Mouse (Mus musculus) naive thymus-derived CD4-positive, alpha-beta T cell, adult 2 months (primary cell): ENCODE results near the gene Akr1d1.

Experiments
- DNase-seq: peaks from one replicate; pipeline ENCODE4 v3.0.0-alpha.2; 2011; ENCODE audit warnings: low read depth

Gene Akr1d1

GRCm38 (mm10) chr6:37529940-37530339 lies at the start of gene Akr1d1:
Gene Akr1d1, plus strand, starts transcription at chr6:37530173.
- DNase-seq: no peak

DNA sequence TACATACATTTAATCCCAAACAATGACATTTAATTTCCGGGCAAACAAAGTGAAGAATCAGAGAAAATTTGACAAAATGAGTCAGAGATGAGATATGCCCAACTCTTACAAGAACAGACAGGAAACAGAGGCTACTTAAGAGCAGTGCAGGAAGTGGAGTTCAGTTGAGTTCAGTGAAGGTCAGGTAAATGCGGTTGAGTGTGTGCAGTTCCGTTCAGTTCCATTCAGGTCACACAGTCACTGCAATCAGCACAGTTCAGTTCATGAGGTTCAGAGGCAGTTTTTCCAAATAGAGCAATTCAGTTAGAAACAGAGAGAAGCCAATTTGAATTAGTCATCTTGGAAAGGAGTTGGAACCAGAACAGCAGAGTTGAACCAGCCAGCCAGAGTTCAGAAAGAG lies 48.8 kb upstream of the Akr1d1 start:
- DNase-seq: peak; percentile 64

GRCm38 (mm10) chr6:37483262-37483661 lies 46.7 kb upstream of the Akr1d1 start:
- DNase-seq: no peak

- DNase-seq: no peak
Observed at GRCm38 (mm10) chr6:37484588-37485070, 45.3 kb upstream of the Akr1d1 start.

GRCm38 (mm10) chr6:37486502-37486901 lies 43.5 kb upstream of the Akr1d1 start:
- no peak for DNase-seq

DNA sequence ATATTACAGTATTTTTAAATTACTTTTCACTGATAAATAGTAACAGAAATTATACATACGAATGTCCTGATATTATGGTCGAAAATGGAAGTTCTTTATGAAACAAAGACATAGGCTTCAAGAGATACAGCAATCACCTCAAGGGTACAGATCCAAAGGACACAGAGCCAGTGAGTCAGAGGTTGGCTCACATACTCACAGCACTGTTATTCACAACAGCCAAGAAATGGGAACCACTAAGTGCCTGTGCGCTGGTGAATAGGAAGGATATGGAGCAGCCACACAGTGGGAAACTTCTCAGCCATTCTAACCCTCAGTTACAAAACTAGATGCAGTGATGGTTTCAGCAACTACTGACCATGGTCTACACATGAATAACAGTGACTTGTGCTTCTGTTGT lies 37.7 kb upstream of the Akr1d1 start:
- DNase-seq: no peak

- no peak for DNase-seq
Observed at GRCm38 (mm10) chr6:37494957-37495356, 35.0 kb upstream of the Akr1d1 start.

DNA sequence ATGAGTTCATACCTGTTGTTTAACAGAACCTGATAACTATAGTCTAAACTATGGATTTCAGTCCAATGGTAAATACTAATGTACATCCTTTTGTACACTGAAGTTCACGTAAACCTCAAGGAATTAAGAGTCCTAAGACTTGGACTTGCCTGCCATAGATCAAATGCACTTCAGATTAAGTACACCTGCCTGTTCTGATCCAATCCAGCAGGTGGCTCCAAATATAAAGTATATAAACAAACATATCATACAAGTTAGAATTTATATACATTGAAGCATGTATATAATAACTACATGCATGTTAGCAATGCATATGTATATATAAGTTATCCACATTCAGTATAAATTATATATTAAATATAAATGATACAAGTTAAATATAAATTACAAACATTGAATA lies 33.1 kb upstream of the Akr1d1 start:
- peak; percentile 18 for DNase-seq

- DNase-seq: no peak
Observed at GRCm38 (mm10) chr6:37505588-37505987, 24.4 kb upstream of the Akr1d1 start.

DNA sequence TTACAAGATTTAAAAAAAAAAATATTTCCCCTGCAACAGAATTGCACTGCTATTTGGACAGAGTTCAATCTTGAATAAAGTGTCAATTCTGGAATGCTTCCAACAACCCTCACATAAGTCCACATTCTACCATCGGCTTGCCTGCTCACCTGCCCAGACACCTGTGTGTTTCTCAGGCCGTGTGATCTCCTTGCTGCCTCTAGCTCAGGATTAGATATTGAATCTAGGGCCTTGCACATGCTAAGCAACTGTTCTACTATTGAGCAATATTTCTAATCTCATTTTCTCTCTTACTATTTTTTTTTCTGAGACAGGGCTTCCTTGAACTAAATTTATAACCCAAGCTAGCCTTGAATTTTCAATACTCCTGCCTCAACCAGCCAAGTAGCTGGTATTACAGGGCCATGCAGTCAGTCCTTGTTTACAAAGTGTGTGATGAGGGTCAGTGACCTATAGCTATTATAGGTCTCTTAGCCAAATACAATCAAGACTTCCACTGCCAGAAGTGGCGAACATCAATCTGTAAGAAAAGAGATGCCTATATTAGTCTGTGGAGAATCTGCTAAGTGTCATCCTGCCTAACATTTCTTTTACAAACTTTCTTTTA lies 23.0 kb upstream of the Akr1d1 start:
- no peak for DNase-seq

- DNase-seq: no peak
Observed at GRCm38 (mm10) chr6:37510786-37511185, 19.2 kb upstream of the Akr1d1 start.

- no peak for DNase-seq
Observed at GRCm38 (mm10) chr6:37520631-37521375, 9.2 kb upstream of the Akr1d1 start.

DNA sequence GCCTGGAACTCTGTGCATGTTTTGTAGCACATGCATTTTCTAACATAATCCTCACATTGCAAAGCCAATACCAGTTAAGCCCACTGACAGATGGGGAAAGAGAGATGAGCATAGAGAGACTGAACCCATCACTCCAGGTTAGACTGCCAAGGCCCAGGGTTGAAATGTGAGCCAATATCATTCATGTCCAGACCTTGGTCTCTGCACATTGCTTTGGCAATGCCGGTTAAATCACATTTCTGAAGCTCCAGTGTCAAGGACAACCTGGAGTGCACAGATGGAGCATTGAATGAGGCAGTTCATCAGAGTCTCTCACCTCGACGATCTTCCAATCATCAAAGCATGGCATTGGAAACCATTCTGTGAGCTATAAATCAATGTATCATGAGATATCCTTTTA lies 2.1 kb downstream of the Akr1d1 start:
- DNase-seq: no peak

DNA sequence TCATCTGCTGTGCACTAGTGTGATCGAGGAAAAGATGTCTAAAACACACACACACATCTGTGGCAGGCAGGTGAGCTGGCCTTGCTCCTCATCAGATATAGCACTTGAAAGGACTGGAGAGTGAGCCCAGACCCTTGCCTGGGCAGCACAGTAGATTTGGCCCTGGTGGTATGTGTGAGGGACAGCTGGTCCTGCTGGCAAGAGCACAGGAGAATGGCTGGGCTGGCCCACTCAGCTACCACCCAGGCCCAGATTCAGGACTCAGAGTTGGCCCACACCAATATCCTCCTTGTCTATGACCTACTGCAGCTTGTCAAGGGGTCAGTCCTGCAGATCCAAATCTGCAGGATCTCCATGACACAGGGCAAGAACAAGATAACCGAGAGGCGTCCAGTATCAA lies 6.9 kb downstream of the Akr1d1 start:
- no peak for DNase-seq

- DNase-seq: no peak
Observed at GRCm38 (mm10) chr6:37537801-37538200, 7.8 kb downstream of the Akr1d1 start.

- no peak for DNase-seq
Observed at GRCm38 (mm10) chr6:37538792-37539191, 8.8 kb downstream of the Akr1d1 start.

GRCm38 (mm10) chr6:37539403-37539802 lies 9.4 kb downstream of the Akr1d1 start:
- no peak for DNase-seq

DNA sequence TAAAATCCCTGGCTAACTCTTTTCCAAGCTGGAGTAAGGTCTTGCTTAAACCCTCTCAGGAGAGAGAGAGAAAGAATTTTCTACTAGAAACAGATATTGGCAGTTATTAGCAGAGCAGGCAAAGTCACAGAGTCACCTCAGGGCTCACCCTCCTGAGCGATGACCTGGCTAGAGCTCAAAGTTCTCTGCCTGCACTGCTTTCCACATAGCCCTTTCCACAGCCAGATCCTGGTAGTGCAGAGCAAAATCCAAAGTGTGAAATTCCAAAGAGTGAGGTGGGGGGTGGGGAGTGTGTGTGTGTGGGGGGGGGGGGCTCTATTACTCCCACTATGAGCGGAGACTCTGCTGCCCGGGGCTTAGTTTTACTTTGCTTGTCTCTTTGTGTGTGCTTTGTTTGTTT lies 10.1 kb downstream of the Akr1d1 start:
- no peak for DNase-seq

DNA sequence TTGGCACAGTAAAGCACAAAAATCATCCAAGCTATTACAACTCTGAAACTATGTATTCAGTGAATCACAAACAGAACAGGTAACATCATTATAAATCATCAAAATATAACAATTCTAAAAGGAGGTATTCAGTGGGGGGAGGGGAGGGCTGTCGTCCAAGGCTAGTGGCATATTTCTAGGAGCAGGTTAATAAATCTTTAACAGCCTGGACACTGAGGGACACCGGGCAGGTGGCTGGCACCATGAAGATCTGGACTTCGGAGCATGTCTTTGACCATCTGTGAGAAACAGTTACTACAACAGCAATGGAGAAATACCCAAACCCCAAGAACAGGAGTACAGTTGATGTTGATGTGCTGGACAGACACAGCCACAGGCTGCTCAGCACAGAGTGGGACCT lies 11.2 kb downstream of the Akr1d1 start:
- DNase-seq: no peak

DNA sequence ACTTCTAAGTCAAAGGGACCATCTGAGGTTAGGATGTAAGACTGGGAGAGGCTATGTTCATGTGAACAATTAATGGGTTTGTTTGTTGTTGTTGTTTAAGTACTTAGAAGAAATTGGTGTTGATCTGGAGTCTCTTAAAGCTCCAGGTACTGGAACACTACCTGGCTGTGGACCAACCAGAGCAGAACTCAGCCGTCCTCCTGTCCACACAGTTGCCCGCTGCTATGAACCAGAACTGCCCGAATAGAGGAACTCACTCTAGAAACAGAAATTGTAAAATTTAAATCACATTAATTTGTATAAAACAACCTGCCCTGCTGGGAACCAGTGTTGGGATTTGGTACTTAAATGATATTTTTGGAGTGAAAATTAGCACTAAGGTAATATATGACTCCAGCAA lies 12.2 kb downstream of the Akr1d1 start:
- DNase-seq: no peak

- DNase-seq: peak; percentile 50
Observed at GRCm38 (mm10) chr6:37552760-37553159, 22.8 kb downstream of the Akr1d1 start.

- DNase-seq: no peak
Observed at GRCm38 (mm10) chr6:37553926-37554325, 24.0 kb downstream of the Akr1d1 start.

DNA sequence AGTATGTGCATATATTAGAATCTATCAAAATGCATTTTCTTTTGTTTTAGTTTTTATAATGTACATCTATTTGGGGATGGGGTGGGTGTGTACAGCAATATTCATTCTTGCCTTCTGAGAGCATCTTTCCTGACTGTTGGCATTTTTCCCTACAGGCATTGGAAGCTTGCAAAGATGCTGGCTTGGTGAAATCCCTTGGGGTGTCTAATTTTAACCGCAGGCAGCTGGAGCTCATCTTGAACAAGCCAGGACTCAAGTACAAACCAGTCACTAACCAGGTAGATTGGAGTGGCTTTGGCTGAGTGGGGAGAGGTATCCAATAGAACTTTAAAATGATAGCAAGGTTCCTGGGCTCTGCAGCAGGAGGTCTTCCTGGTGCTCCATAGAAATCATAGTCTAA lies 24.4 kb downstream of the Akr1d1 start:
- DNase-seq: no peak

GRCm38 (mm10) chr6:37563861-37564260 lies 33.9 kb downstream of the Akr1d1 start:
- DNase-seq: no peak
